Mouse (Mus musculus): Measurements from ENCODE around the gene Gja10.
A peak's percentile ranks its signal among the peaks of the same experiment; 100 is the strongest.

DNA sequence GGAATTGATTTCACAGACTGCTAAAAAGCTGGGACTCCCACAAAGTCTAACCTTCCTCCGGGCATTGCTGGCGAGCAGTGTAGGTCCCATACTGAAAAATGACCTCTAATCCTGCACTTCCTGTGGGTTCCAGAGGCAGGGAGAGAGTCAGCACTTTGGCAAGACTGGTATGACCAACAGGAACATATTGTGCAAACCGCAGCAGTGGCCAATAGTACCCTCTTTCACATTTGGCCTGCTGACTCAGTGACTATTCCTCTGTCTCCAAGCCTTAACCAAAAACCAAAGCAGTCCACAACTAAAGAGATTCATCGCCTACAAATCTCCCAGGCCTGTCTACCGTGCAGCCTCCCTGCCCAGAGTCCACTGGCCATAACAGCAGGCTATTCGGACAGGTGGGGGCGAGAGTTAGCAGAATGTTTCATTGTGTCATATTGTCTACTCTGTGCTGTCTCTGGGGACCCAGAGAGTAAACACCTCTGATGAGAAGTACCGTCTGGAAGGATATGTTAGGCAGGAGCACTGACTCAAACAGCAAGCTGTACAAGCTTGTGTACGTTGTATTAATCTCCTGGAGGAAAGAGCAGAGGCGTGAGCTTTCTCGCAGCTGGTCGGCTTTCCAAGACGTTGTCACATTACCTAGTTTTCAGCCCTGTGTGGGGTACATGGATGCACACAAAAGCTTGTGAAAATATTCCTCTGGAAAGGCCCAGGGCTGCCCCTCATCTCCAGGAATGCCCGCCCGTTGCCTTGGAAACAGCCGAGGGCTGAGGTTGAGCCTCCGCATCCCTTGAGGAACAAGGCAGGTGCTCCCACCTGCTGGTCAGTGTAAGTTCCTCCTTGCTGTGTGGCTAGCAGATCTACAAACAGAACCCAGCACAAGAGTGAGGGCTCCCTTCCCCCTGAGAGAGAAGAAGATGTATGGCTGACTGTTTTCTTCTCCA, 32.3 kb downstream of the Gja10 start:
- TF ChIP-seq CTCF (IDR thresholded peaks at IDR 0.05; ENCODE audit: low read depth) (peak; percentile 56), EP300 (optimal IDR thresholded peaks at IDR 0.05) (no peak)
